Mouse (Mus musculus) MN1 (cell line): ENCODE measurements at regions not wholly inside any gene's neighbourhood (a gene's known extent, or its start where the extent isn't known, plus 50 kb on each side); places are given as distances from the start of the nearest gene placed in this dataset.

Source experiments
- DNase-seq: peaks from one replicate; pipeline ENCODE4 v3.0.0-alpha.2; 2016; ENCODE audit warnings: low spot score

DNA sequence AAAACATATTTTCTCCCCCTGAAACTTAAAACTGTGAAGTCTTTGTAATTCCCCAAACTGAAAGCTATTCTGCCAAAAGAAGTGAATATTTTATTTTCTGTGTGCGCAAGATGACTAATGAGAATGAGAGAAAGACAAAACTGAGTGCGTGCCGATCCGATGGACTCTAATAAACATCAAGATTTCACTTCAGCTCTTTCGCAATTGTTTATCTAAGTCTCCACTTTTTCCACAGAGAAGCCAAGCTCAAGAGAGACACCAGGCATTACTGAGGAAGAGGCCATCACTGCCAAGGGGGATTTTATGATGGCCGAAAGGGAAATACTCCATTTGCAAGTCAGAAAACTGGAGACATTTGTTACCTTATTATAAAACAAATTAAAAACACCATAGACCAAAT, 55.0 kb upstream of the Uqcrfs1 start:
- no peak for DNase-seq

DNA sequence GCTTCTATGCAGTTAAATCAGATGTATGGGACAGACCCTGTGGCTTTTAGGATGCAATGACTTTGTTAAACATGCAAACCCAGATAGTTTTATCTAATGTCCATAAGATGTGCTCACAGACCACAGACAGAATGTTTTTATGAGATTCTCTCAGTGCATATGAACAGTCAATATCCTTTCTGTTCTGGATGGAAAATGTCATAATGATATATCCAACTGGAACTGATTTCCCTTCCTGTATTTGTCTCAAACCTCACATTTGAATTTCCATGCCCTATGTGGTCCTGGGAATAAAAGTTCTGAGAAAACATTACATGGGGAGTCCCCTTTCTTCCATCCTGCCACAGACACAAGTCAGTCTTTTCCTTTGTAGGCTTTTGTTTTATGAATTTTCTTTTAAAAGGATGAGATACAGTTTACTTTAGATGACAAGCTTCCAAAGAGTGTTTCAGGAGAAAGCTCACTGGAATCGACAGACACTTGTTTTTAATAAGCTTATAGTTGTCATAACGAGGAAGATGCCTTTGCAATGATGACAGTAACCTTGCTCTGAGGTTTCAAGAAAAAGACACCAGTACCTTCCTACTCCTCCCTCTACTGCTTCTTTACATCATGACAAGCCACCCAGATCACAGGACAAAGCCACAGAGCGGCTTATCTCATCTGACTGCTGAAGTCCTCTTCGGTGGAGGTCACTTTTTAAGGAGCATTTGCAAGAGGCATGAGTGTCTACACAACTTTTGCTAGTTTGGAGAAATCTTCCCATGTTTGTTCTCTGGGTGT, 55.7 kb upstream of the Uqcrfs1 start:
- DNase-seq, result no peak

DNA sequence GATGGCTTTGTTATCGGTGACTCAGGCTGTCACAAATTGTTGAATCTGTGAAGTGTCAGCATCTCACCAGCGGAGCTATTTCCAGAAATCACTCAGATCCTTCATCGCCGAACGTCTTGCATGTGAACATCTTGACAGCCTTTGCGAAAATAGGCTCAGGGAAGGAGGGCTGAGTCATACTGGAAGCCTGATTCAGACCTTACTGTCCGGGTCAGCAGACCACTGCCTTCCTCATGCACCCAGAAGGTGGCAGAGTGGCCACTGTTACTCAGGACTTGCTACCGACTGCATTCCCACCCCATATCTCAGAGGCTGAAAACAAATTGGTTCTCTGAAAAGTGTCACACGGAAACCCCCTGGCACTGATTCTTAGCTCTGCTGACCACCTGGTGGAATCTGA, 55.9 kb upstream of the Dusp22 start:
- peak; percentile 52 for DNase-seq

DNA sequence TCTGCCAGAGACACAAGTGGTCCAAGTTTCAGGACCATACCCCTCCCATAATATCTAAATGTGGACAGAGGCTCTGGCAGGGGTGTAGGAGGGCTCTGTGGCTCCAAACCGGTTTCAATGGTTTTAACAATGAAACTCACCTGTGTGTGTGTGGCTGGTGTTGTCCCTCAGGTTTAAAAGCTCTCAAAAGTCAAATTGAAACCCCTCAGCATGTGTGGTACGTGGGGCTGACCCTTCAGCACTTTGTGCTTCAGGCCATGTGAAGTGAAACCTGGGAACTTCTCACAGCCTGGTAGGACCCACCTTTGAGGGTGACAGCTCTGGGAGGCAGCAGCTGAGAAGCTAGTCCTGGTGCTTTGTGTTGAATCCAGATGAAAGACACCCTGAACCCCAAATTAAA, 52.5 kb upstream of the Dusp22 start:
- DNase-seq, result no peak

DNA sequence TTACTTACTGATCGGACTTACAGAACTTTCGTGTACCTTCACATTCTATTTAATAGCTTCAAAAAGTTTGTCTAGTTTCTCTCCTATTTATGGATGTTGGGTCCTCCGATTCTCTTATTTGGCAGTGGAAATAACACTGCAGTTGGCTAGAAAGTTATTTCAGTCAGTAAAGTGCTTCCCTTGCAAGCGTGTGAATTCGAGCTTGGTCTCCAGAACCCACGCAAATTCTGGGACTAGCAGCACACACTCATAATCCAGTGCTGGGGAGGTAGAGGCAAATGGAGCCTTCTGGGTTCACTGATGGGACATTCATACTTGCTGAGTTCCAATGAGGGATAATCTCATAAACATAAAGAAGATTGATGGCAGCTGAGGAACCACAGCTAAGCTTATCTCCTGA, 51.9 kb upstream of the Dusp22 start:
- DNase-seq, result no peak

DNA sequence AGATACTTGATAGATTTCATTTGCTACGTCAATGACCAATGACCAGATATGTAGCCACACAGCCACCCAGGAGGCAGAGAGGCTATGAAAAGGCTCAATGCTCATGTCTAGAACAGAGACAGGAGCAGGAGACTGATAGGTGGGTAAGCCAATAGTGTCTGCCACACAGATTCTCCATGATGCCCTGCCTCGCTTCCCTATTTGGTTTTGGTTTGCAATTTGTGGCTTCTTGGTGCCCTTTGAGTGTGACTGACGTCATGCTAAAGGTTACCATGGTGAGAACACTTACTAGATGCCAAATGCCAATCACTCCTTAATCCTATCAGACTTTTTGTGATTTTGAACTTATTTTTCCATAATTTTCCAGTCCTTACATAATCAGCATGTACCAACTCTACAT, 50.0 kb upstream of the Dusp22 start:
- no peak for DNase-seq
